Mouse (Mus musculus): ENCODE results near the gene Gfra1.

The Gfra1 gene

GRCm38 (mm10) chr19:58336802-58337201, 118.9 kb downstream of the Gfra1 start:
- no peak for DNase-seq (ENCODE audit: extremely low read depth, low read depth, low spot score)

DNA sequence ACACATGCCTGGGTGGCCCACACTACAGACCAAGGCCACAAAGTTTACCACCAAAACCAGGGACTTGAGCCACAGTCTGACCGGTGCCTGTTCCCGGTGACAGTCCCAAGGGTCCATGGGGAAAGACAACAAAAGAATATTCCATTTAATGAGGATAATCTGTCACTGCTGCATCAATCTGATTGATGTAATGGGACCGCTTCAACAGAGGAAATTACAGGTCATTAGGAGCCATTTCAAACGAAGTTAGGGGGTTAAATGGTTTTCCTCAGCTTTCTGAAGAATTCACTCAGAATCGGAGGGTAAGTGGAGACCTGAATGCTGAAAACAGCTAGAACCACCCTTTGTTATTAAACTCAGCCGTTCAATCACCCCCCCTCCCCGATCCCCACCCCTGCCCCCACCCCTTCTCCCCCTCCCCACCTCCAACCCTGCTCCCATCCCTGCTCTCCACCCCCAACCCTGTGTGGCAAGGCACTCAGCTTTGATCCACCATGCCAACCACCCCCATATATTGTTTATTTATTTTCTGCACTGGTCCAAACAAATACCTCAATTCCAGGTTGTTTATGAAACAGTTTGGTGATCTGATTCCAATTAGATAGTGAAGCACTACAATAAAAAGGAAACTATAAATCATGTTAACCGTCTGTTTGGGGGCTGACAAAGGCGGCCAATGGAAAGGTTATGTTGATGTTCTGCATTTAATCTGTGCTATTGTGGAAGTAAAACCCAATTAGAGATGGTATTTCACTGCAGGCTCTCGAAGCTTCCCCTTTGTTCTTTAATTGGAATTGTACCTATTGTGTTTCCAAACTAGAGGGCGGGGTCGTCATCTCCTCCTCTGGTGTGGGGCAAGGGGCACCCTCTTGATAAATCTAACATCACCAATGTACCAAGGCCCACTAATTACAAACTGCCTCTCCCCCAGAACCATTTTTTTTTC, 119.9 kb downstream of the Gfra1 start:
- DNase-seq (ENCODE audit: extremely low read depth, low read depth, low spot score), result no peak

DNA sequence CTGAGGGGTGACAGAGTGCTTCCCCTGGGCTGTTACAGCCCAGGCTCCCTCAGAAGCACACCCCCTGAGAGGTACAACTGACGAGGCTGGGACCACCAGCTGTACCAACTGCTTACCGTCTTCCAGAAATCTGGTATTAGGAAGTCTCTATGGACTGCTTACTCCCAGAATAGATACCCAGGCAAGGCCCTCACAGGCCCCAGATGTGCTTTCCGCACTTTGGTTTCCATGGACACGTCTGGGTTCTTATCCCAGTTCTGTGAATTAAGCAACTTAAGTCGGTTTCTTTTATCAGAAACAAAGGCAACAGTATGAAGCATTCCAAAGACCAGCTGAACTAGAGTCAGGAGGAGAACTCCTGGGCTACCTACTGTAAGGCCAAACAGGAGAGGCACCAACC, 126.4 kb downstream of the Gfra1 start:
- no peak for DNase-seq (ENCODE audit: extremely low read depth, low read depth, low spot score)

DNA sequence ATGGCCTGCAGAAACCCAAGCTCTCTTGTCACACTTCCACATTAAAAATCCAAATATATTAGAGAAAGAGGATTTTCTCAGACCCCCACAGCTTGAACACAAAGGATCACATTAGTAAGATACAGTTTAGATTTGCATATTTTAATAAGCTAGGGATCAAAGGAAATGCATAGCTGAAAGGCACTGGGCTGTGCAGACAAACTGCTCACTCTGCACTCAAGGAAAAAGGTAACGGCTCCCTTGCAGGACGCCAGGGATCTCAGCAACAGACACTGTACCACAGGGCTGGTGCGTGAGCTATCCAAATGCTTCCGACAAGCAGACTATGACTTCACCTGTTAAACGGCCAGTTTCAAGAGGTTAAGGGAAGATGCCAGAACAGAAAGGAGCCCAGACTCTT, 127.7 kb downstream of the Gfra1 start:
- no peak for DNase-seq (ENCODE audit: extremely low read depth, low read depth, low spot score)

DNA sequence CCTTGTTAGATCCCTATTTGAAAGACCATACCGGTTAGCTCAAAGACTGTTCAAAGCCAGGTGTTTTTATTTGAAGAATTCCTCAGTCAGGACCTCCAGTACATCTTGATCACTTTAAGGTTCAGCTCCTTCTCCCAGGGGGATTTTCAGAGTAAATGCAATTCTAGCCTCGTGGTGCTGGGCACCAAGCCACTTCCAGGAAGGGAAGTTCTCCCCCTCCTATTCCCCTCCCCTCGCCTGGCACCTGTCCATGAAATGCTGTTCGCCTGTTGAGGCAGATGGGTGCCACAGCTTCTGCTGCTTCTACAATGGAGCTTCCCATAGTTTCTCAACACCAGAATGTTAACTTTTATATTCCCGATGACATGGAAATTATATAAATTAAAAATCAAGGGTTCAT, 139.2 kb downstream of the Gfra1 start:
- no peak for DNase-seq (ENCODE audit: extremely low read depth, low read depth, low spot score)

DNA sequence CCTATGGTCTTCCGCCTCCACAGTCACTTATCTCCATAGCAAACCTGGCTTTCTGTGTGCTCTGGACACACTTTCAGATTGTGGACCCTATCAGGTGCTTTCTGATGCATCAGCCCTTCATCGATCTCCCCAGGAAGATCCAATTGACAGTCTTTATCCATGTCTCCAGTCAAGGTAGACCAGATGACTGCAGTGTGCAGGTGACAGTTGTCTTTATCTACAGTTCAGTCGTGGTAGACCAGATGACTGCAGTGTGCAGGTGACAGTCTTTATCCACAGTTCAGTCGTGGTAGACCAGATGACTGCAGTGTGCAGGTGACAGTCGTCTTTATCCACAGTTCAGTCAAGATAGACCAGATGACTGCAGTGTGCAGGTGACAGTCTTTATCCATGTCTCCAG, 140.0 kb downstream of the Gfra1 start:
- no peak for DNase-seq (ENCODE audit: extremely low read depth, low read depth, low spot score)

DNA sequence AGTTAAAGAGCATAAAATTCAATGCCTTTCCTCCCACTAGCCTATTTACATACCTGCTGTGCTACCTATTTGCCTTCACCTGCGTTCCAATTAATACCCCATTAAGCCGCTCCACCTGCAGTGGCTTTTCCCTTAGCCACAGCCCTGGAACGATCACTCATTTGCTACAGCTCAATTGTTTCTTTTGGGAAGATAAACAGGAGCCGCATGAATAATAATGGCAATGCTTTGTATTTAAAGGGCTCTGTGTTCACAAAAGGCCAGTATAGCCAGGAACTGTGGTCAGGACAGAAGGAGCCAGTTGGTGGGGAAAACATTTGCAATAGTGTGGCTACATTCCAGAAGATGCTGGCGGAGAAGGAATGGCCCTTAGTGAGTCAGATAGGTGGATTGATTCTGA, 141.1 kb downstream of the Gfra1 start:
- DNase-seq (ENCODE audit: extremely low read depth, low read depth, low spot score), result no peak

- DNase-seq (ENCODE audit: extremely low read depth, low read depth, low spot score), result no peak
Observed at GRCm38 (mm10) chr19:58313785-58314184, 141.9 kb downstream of the Gfra1 start.

DNA sequence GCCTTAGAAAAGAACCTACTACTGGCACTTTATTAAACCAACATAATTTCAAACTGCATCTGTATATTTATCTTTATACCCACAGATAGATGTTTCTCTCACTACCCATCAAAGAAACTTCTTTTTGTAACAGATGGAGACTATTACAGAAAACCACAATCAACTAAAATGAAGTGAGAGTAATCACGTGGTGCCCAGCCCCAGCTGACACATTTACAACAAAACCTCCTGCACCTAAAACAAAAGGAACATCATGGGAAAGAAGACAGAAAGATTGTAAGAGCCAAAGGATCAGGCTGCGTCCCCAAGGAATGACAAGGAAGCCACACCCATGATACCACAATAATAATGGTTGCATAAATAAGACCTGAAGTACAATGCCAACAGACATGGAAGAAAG, 143.2 kb downstream of the Gfra1 start:
- DNase-seq (ENCODE audit: extremely low read depth, low read depth, low spot score), result no peak

- no peak for DNase-seq (ENCODE audit: extremely low read depth, low read depth, low spot score)
Observed at GRCm38 (mm10) chr19:58310334-58311315, 145.1 kb downstream of the Gfra1 start.

DNA sequence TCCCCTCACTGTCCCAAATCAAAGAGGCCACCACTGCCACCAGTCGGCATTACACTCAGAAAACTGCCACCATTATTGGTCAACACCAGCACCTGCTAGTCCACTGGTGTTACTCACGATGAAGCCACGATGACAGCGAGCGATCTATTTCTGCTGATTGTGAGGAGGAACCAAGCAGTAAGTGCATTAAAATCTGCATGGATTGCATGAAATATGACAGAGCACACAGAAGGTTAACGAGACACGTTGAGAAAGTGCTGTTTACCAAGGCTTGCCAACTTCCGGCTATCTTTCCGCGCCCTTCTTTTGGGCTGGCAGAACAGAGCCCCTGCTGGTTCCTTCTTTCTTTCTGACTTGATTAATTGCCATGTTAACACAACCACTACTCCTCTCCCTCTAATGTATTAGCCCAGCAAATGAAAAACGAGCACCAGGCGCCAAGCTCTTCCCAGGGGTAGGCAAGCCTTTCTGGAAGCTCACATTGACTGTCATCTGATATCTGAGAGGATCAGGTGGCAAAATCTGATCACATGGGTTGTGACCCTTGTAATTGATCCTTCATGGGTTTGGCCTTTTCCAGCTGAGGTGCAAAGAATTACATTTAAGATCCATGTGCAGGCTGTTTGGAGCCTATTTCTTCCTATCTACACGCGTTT, 146.0 kb downstream of the Gfra1 start:
- no peak for DNase-seq (ENCODE audit: extremely low read depth, low read depth, low spot score)

DNA sequence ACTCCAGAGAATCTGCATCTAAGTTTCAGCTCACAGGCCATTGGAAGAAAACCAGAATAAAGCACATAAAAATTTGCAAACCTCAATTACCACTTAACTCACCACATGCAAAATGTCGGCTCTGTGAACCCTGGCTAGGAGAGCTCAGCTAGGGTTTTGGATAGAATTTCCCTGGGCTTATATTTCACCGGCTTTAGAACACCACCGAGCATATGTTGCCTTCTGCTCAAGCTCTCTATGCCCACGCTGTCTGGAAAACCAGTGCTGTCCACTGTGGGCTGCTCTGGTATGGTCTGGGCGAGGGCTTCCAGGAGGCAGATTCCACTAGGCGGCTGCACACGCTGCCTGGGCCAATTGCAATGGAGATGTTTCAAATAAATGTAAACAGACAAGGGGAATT, 154.6 kb downstream of the Gfra1 start:
- DNase-seq (ENCODE audit: extremely low read depth, low read depth, low spot score), result no peak

- no peak for DNase-seq (ENCODE audit: extremely low read depth, low read depth, low spot score)
Observed at GRCm38 (mm10) chr19:58297926-58298325, 157.8 kb downstream of the Gfra1 start.

- no peak for DNase-seq (ENCODE audit: extremely low read depth, low read depth, low spot score)
Observed at GRCm38 (mm10) chr19:58296842-58297190, 158.9 kb downstream of the Gfra1 start.

- no peak for DNase-seq (ENCODE audit: extremely low read depth, low read depth, low spot score)
Observed at GRCm38 (mm10) chr19:58295986-58296841, 159.5 kb downstream of the Gfra1 start.

DNA sequence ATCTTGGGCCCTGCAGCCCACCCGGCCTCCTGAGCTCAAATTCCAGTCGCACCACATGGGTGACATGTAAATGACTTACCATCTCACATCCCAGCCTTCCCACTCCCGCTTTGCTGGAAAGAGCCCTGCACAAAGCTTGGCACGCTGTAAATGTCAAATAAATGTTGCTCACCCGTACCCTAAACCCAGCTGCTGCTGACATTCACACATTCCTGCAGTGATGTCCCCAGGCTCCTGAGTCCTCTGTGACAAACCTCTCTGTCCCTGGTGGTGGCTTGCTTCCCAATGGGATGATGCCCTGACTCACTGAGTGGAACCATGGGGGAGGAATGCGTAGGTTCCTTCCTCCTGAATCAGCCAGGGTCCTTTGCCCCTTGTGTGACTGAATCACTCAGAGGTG, 167.6 kb downstream of the Gfra1 start:
- DNase-seq (ENCODE audit: extremely low read depth, low read depth, low spot score), result no peak

DNA sequence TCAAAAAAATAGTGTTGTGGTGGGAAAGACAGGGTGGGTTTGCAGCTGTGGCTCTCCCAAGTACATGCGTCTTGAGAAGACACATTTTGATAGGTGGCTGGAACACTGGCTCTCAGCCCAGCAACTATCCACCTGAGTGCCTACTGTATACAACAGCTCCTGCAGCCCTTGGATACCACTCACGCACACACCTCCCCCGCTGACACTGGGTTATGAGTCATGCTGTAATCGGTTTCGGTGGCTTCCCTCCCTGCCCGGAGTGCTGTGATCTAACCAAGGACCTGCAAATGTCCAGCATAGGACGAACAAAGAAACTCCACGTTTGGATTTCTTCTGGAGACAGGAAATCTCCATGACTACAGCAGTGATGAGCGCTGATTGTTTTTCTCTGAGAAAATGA, 180.4 kb downstream of the Gfra1 start:
- no peak for DNase-seq (ENCODE audit: extremely low read depth, low read depth, low spot score)

DNA sequence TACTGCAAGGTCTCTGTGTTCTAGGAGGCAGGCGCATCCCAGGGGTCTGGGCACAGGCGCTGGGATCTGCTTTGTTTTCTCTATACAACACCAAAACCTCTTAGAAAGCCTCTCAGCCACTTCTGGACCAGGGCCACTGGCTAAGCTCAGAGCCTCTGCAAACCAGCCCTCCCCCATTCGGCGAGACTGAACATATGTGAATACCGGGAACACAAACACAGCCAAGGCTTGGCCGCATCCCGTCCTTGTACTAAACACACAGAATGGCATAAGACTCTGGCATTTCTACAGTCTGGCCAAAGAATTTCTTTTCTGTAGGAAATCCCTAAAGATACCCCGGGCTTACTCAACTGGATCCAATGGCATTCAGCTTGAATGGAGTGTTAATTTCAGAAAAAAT, 183.9 kb downstream of the Gfra1 start:
- no peak for DNase-seq (ENCODE audit: extremely low read depth, low read depth, low spot score)

DNA sequence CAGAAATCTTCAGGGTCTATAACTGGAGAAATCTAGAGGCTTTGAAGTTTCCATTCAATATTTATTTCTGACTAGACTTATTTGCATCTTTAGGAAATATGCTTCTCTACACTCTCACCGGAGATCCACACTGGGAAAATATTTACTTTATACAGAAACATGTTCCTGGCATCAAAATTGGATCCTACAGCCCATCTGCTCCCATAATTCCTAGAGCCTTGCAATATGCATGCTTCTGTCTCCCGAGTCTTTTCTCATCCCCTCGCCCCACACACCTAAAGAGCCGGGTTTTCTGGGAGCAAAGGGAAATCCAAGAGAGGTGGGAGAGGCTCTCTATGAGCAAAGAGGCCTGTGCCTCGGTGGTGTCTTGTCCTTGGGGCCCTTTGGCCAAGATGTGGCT, 184.9 kb downstream of the Gfra1 start:
- no peak for DNase-seq (ENCODE audit: extremely low read depth, low read depth, low spot score)

DNA sequence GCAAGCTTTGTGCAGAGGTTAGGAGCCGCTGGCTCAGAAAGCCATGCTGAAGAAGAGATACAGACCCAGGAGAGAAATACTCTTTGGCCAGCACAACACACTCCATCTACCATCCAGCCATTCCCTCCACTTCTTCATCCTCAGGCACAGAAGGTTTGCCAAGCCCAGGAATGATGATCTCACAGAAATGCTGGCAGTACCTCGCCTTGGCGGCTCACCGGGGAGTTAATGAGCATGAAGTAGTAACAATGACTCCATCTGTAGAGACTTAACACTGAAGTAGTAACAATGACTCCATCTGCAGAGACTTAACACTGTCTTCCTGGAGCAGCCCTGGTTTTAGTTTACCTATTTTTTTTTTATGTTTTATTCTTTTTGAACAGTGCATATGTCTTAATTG, 187.2 kb downstream of the Gfra1 start:
- no peak for DNase-seq (ENCODE audit: extremely low read depth, low read depth, low spot score)

All from fat pad, adult 2 months (tissue).